Mouse (Mus musculus) adipose tissue, adult 10 weeks (tissue): Measurements from ENCODE around the gene Ubr4. TPM values are rescaled to one million over a fixed set of nuclear protein-coding genes. Genes with fewer than 3 reads are reported as not detected.

Experiments
- polyA plus RNA-seq: library from polyadenylated mRNA; stranded (reverse); fragments of 350-450 nt; fragmentation: Illumina TruSeq; extraction: RNeasy Lipid Tissue Mini Kit (QIAGEN cat#74804); gene quantifications from one replicate; pipeline ENCODE4 v1.2.3, GENCODE M21; 2014; ENCODE audit warnings: low read depth, low replicate concordance

The Ubr4 gene
- 113 TPM for polyA plus RNA-seq

DNA sequence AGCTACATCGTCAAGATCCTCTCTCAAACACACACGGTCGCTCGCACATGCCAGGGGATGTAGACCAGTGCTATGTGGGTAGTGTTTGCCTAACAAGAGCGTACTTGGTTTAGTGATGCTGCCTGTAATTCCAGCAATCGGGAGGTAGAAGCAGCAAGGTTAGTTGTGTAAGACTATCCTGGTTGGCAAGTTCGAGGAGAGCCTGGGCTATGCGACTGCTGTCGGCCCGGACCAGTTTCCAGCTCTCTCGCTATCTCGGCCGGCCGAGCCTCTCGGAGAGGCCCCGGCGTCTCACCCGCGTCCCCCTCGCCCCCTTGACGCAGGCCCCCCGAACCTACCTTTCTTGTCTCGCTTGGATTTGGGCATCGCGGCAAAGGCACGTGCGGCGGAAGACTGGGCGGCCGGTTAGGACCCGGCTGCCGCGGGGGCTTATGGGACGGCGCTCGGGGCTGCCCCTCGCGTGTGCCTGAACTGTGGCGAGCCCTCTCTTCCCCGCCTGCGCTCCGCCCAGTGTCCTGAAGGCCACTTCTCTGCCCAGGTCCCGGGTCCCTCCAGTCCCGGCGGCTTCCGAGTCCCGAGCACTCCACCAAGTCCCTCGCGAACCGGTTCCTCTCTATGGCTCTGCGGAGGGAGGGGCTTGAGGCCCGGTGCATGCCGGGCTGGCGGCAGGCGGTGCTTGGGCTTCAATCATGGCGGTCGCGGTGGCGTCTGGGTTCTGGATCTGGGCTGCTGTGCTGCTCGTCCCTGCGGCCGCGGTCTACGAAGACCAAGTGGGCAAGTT lies at the start of gene Ubr4, which contains the start of the genes Mrto4 and Emc1:
Gene Ubr4, plus strand, starts transcription at position 679 of the 781 bp plus-strand sequence.
Gene Mrto4, minus strand, starts transcription at position 646 of the 781 bp plus-strand sequence.
Gene Emc1, plus strand, starts transcription at position 657 of the 781 bp plus-strand sequence.

DNA sequence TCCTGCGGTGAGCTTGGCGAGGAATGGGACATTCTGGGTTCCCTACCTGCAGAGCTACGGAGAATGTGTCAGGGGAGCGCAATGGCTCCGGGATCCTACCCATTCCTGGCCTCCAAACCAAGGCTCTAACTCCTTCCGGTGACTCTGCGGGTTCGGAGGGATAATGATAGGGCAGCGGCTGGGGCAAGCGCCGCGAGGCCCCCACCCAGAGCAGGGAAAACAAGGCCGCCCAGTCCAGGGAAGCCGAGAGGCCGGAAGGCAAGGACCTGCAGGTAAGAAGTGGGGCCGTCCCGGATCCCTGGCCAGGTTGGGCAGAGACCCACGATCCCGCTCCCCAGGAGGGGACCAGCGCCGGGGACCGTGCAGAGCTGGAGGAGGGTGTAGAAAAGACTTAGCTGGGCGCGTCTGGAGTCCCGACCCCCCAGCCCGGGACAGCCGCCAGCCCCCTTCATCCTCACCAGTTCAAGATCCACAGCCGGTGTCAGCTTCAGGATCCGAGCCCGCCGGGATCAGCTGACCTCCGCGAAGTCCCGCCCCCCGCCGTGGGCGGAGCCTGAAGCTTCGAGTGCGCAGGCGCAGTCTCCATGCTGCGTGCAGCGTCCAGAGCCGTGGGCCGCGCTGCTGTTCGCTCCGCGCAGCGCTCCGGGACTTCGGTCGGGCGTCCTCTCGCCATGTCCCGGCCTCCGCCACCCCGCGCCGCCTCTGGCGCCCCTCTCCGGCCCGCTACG lies 42.1 kb upstream of the Ubr4 start, which contains the start of the genes Pqlc2 and Akr7a5:
Gene Pqlc2, minus strand, starts transcription at position 538 of the 728 bp plus-strand sequence.
Gene Akr7a5, plus strand, starts transcription at position 574 of the 728 bp plus-strand sequence.

DNA sequence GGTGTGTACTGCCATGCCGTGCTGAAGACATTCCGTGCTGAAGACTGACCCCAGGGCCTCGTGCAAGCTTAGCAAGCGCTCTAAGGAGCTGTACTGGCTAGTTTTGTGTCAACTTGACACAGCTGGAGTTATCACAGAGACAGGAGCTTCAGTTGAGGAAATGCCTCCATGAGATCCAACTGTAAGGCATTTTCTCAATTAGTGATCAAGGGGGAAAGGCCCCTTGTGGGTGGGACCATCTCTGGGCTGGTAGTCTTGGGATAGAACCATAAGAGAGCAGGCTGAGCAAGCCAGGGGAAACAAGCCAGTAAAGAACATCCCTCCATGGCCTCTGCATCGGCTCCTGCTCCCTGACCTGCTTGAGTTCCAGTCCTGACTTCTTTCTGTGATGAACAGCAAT lies 177.8 kb downstream of the Ubr4 start, which contains the start of gene Iffo2:
Gene Iffo2, plus strand, starts transcription at position 301 of the 400 bp plus-strand sequence.

Other genes starting within 250 kb of the Ubr4 start
- 186 TPM for gene Minos1, start 221.5 kb upstream of the Ubr4 start, polyA plus RNA-seq
- 223 TPM for gene Capzb, start 159.7 kb upstream of the Ubr4 start, polyA plus RNA-seq
- 18.8 TPM for gene Pqlc2, start 41.9 kb upstream of the Ubr4 start, polyA plus RNA-seq
- gene Akr7a5, start 41.9 kb upstream of the Ubr4 start, polyA plus RNA-seq: 159 TPM
- gene Mrto4, start within 50 bp of the Ubr4 start, polyA plus RNA-seq: 34.8 TPM
- 18.3 TPM for gene Emc1, start within 50 bp of the Ubr4 start, polyA plus RNA-seq
- 8.4 TPM for gene Iffo2, start 177.9 kb downstream of the Ubr4 start, polyA plus RNA-seq